Mouse (Mus musculus): ENCODE measurements around the gene Shb. TPM values are rescaled to one million over a fixed set of nuclear protein-coding genes. Genes with fewer than 3 reads are reported as not detected.

Shb gene
- polyA plus RNA-seq, 1 experiment from 2014 or later = 8.7 TPM

- Histone ChIP-seq H3K36me3 (replicated peaks; ENCODE audit: control insufficient read depth, insufficient read depth) (no peaks in the 10 kb centered on the region), H3K9ac (no peak overlapping the region), H3K27me3 (ENCODE audit: control insufficient read depth, insufficient read depth, low read length) (no peaks in the 10 kb centered on the region), H3K4me1 (replicated peaks; ENCODE audit: control insufficient read depth, insufficient read depth, low read length) (peaks cover 11% of the 10 kb centered on the region), H3K9me3 (ENCODE audit: control insufficient read depth, low read length) (no peaks in the 10 kb centered on the region), H3K27ac (no peak overlapping the region), H3K4me3 (replicated peaks; ENCODE audit: low read length) (no peak overlapping the region), H3K4me2 (replicated peaks) (no peak overlapping the region)
- WGBS = 76% methylated on average over 8 of the region's 8 CpGs
- no peak for ATAC-seq (ENCODE audit: low FRiP score)
- DNase-seq (ENCODE audit: low spot score) = no peak
These were observed 48.7 kb downstream of the Shb start for GRCm38 (mm10) chr4:45483271-45484245.

GRCm38 (mm10) chr4:45482271-45482670 is 50.0 kb downstream of the Shb start:
- Histone ChIP-seq H3K4me1 (replicated peaks; ENCODE audit: control insufficient read depth, insufficient read depth, low read length) (peaks cover 24% of the 10 kb centered on the region), H3K27me3 (ENCODE audit: control insufficient read depth, insufficient read depth, low read length) (no peaks in the 10 kb centered on the region), H3K27ac (no peak overlapping the region), H3K4me2 (replicated peaks) (no peak overlapping the region), H3K4me3 (replicated peaks; ENCODE audit: low read length) (no peak overlapping the region), H3K9ac (no peak overlapping the region), H3K9me3 (ENCODE audit: control insufficient read depth, low read length) (no peaks in the 10 kb centered on the region), H3K36me3 (replicated peaks; ENCODE audit: control insufficient read depth, insufficient read depth) (no peaks in the 10 kb centered on the region)
- WGBS = 90% methylated on average over 13 of the region's 13 CpGs
- ATAC-seq (ENCODE audit: low FRiP score) (no peak), DNase-seq (ENCODE audit: low spot score) (no peak)

GRCm38 (mm10) chr4:45481431-45481830 is 50.8 kb downstream of the Shb start:
- H3K27ac ChIP-seq = no peak overlapping the region
- H3K9me3 ChIP-seq (ENCODE audit: control insufficient read depth, low read length) = no peaks in the 10 kb centered on the region
- no peak overlapping the region for H3K9ac ChIP-seq
- no peak for ATAC-seq (ENCODE audit: low FRiP score)
- peaks cover 26% of the 10 kb centered on the region for H3K4me1 ChIP-seq (replicated peaks; ENCODE audit: control insufficient read depth, insufficient read depth, low read length)
- no peak for DNase-seq (ENCODE audit: low spot score)
- no peaks in the 10 kb centered on the region for H3K36me3 ChIP-seq (replicated peaks; ENCODE audit: control insufficient read depth, insufficient read depth)
- no peak overlapping the region for H3K4me2 ChIP-seq (replicated peaks)
- no peaks in the 10 kb centered on the region for H3K27me3 ChIP-seq (ENCODE audit: control insufficient read depth, insufficient read depth, low read length)
- H3K4me3 ChIP-seq (replicated peaks; ENCODE audit: low read length) = no peak overlapping the region
- 87% methylated on average over 5 of the region's 5 CpGs for WGBS

- Histone ChIP-seq H3K36me3 (replicated peaks; ENCODE audit: control insufficient read depth, insufficient read depth) (no peaks in the 10 kb centered on the region), H3K27me3 (ENCODE audit: control insufficient read depth, insufficient read depth, low read length) (no peaks in the 10 kb centered on the region), H3K4me3 (replicated peaks; ENCODE audit: low read length) (no peak overlapping the region), H3K9ac (no peak overlapping the region), H3K27ac (no peak overlapping the region), H3K4me2 (replicated peaks) (no peak overlapping the region), H3K9me3 (ENCODE audit: control insufficient read depth, low read length) (no peaks in the 10 kb centered on the region), H3K4me1 (replicated peaks; ENCODE audit: control insufficient read depth, insufficient read depth, low read length) (peaks cover 26% of the 10 kb centered on the region)
- DNase-seq (ENCODE audit: low spot score) = no peak
- 65% methylated on average over 3 of the region's 3 CpGs for WGBS
- no peak for ATAC-seq (ENCODE audit: low FRiP score)
These were observed 51.7 kb downstream of the Shb start for GRCm38 (mm10) chr4:45480595-45480994.

- DNase-seq (ENCODE audit: low spot score) (no peak), ATAC-seq (ENCODE audit: low FRiP score) (no peak)
- WGBS = 59% methylated on average over 10 of the region's 10 CpGs
- Histone ChIP-seq H3K27me3 (ENCODE audit: control insufficient read depth, insufficient read depth, low read length) (no peaks in the 10 kb centered on the region), H3K27ac (no peak overlapping the region), H3K9me3 (ENCODE audit: control insufficient read depth, low read length) (no peaks in the 10 kb centered on the region), H3K9ac (no peak overlapping the region), H3K36me3 (replicated peaks; ENCODE audit: control insufficient read depth, insufficient read depth) (no peaks in the 10 kb centered on the region), H3K4me1 (replicated peaks; ENCODE audit: control insufficient read depth, insufficient read depth, low read length) (peaks cover 26% of the 10 kb centered on the region), H3K4me2 (replicated peaks) (no peak overlapping the region), H3K4me3 (replicated peaks; ENCODE audit: low read length) (no peak overlapping the region)
These were observed 52.8 kb downstream of the Shb start for GRCm38 (mm10) chr4:45479433-45479832.

GRCm38 (mm10) chr4:45478178-45478577 is 54.1 kb downstream of the Shb start:
- Histone ChIP-seq H3K4me1 (replicated peaks; ENCODE audit: control insufficient read depth, insufficient read depth, low read length) (peaks cover 35% of the 10 kb centered on the region), H3K36me3 (replicated peaks; ENCODE audit: control insufficient read depth, insufficient read depth) (no peaks in the 10 kb centered on the region), H3K9ac (no peak overlapping the region; the same call in 1 of the 2 replicates), H3K4me3 (replicated peaks; ENCODE audit: low read length) (no peak overlapping the region), H3K27ac (no peak overlapping the region), H3K27me3 (ENCODE audit: control insufficient read depth, insufficient read depth, low read length) (no peaks in the 10 kb centered on the region), H3K9me3 (ENCODE audit: control insufficient read depth, low read length) (no peaks in the 10 kb centered on the region), H3K4me2 (replicated peaks) (no peak overlapping the region)
- ATAC-seq (ENCODE audit: low FRiP score) (peak; percentile 56; the same call in 1 of the 2 replicates), DNase-seq (ENCODE audit: low spot score) (peak; percentile 63)
- WGBS = 29% methylated on average over 7 of the region's 7 CpGs

- Histone ChIP-seq H3K4me2 (replicated peaks) (no peak overlapping the region), H3K27ac (no peak overlapping the region), H3K36me3 (replicated peaks; ENCODE audit: control insufficient read depth, insufficient read depth) (no peaks in the 10 kb centered on the region), H3K4me3 (replicated peaks; ENCODE audit: low read length) (no peak overlapping the region), H3K27me3 (ENCODE audit: control insufficient read depth, insufficient read depth, low read length) (no peaks in the 10 kb centered on the region), H3K9ac (no peak overlapping the region), H3K4me1 (replicated peaks; ENCODE audit: control insufficient read depth, insufficient read depth, low read length) (peaks cover 46% of the 10 kb centered on the region), H3K9me3 (ENCODE audit: control insufficient read depth, low read length) (no peaks in the 10 kb centered on the region)
- ATAC-seq (ENCODE audit: low FRiP score) (no peak), DNase-seq (ENCODE audit: low spot score) (no peak)
- WGBS = 92% methylated on average over 3 of the region's 3 CpGs
These were observed 55.2 kb downstream of the Shb start for GRCm38 (mm10) chr4:45477047-45477446.

- Histone ChIP-seq H3K36me3 (replicated peaks; ENCODE audit: control insufficient read depth, insufficient read depth) (no peaks in the 10 kb centered on the region), H3K9me3 (ENCODE audit: control insufficient read depth, low read length) (no peaks in the 10 kb centered on the region), H3K4me3 (replicated peaks; ENCODE audit: low read length) (no peak overlapping the region), H3K27me3 (ENCODE audit: control insufficient read depth, insufficient read depth, low read length) (no peaks in the 10 kb centered on the region), H3K4me2 (replicated peaks) (no peak overlapping the region), H3K9ac (no peak overlapping the region), H3K4me1 (replicated peaks; ENCODE audit: control insufficient read depth, insufficient read depth, low read length) (peaks cover 52% of the 10 kb centered on the region), H3K27ac (no peak overlapping the region)
- DNase-seq (ENCODE audit: low spot score) (no peak), ATAC-seq (ENCODE audit: low FRiP score) (no peak)
- WGBS = 84% methylated on average over 5 of the region's 5 CpGs
These were observed 57.4 kb downstream of the Shb start for GRCm38 (mm10) chr4:45474832-45475231.

GRCm38 (mm10) chr4:45474131-45474530 is 58.1 kb downstream of the Shb start:
- ATAC-seq (ENCODE audit: low FRiP score) = no peak
- WGBS = 91% methylated on average over 4 of the region's 4 CpGs
- Histone ChIP-seq H3K36me3 (replicated peaks; ENCODE audit: control insufficient read depth, insufficient read depth) (no peaks in the 10 kb centered on the region), H3K9ac (no peak overlapping the region), H3K4me3 (replicated peaks; ENCODE audit: low read length) (no peak overlapping the region), H3K27me3 (ENCODE audit: control insufficient read depth, insufficient read depth, low read length) (no peaks in the 10 kb centered on the region), H3K4me1 (replicated peaks; ENCODE audit: control insufficient read depth, insufficient read depth, low read length) (peaks cover 47% of the 10 kb centered on the region), H3K9me3 (ENCODE audit: control insufficient read depth, low read length) (no peaks in the 10 kb centered on the region), H3K27ac (no peak overlapping the region), H3K4me2 (replicated peaks) (no peak overlapping the region)
- no peak for DNase-seq (ENCODE audit: low spot score)
